Mouse (Mus musculus) G1E (cell line): ENCODE measurements at regions not wholly inside any gene's neighbourhood (a gene's known extent, or its start where the extent isn't known, plus 50 kb on each side); places are given as distances from the start of the nearest gene placed in this dataset.

Source experiments
- CTCF ChIP-seq: IDR thresholded peaks from 2 replicates; pipeline ENCODE4 v1.5.1; 2012; ENCODE audit warnings: low read depth, low read length, inconsistent platforms, mixed read lengths
- GATA1 ChIP-seq: IDR thresholded peaks from 2 replicates; pipeline ENCODE4 v1.6.1; 2012; ENCODE audit warnings: borderline replicate concordance, low read length, inconsistent platforms, mixed read lengths
- POLR2AphosphoS5 ChIP-seq: IDR thresholded peaks from 2 replicates; pipeline ENCODE4 v1.6.1; 2012; ENCODE audit warnings: low read depth, low read length, inconsistent platforms; ENCODE audit not compliant: insufficient replicate concordance
- TAL1 ChIP-seq: conservative IDR thresholded peaks from 2 replicates; pipeline ENCODE4 v1.6.1; 2012; ENCODE audit warnings: low read depth, low read length, inconsistent platforms, mixed read lengths

DNA sequence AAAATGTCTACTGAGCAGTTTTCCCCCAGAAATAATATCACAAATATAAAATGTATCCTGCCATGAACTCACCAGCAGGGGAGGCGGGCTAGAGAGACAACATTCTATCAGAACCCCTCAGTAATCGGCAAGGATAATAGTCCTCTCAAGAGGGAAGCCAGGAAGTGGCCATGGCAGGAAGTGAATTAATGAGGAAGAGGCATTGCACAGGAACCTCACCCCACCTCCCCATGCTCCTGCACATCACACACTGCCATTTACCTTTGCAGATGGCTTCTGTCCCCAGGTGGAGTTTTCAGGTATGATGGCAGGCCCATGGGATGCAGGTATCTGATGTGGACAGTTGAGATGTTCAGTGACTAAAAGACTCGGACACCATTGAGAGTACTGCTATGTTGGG, 185.9 kb upstream of the Tgfbr2 start:
- TF ChIP-seq CTCF (no peak), GATA1 (no peak), TAL1 (no peak), POLR2AphosphoS5 (no peak)
